Mouse (Mus musculus) telencephalon, adult 2 months (tissue): Measurements from ENCODE around the gene Gucy2e.
A peak's percentile ranks its signal among the peaks of the same experiment; 100 is the strongest.

Source experiments
- DNase-seq: peaks from one replicate; pipeline ENCODE4 v3.0.0-alpha.2; 2011; ENCODE audit warnings: low read depth, low spot score

Gucy2e gene

DNA sequence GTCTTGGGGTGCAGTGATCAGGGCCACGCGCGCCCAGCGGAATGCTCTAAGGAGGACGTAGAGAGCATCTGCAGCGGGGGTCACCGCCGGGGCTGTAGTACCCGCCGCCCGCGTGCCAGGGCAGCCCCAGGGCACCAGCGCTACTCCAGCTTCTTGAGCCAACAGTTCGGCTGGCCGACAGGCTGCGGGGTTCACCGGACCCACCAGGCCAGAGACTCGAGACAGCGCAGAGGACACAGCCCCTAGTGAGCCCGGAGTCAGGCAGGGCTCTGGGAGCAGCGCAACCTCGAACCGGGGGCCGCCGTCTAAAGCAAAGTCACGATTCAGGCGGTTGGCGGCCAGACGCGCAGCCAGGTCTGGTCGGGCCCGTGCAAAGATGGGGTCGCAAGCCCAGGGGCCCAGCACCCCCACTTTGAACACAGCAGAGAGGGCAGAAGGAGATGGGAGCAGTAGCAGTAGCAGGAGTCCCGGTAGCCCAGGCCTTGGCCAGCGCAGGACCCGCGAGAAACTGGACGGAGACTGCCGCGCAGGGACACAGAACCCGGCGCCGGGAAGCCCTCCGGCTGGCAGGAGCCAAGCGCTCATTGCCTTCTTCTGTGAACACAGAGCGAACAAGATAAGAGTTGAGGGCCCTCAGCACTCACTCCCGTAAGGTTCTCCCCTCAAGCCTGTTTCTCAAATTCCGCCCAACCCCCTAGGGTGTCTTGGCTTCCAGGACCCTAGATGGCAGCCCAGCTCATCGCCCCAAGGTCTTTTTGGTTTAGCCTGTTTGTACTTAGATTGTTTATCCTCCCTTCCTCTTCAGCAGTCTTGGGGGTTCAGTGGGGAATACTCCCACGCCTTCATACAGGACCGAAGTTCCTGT is 543 bp downstream of the Gucy2e start:
- DNase-seq, result no peak

DNA sequence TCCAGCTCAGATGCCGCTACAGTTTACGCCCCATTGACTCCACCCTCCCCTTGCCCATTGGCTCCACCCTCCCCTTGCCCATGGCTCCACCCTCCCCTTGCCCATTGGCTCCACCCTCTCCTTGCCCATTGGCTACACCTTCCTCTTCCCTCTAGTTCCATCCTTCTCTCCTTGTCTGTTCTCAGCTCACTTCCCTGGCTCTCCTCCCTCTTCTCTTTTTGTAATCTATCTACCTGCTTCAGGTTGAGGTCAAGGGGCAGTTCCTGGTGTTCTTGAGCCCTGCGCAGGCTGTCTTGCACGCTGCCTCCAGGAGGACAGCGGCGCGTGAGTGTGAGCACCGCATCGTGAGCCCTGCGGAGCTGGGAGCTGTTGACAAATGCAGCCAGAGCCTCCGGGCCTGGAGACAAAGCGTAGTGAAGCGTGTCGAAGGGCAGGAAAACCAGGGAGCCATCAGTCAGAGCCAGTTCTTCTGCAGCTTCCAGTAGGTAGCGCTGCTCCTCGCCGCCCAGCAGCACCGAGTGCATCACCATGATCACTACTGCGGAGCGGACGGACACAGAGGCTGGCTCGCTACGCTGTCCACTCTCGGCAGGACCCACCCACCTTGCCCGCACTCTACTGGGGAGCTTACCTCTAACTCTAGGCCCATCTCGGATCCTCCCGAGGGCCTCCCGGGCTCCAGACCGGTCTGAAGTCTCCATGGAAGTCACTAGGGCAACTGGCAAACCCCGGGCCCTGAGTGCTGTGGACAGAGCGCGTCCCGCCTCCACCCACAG is 1.4 kb downstream of the Gucy2e start:
- DNase-seq, result peak; percentile 74

DNA sequence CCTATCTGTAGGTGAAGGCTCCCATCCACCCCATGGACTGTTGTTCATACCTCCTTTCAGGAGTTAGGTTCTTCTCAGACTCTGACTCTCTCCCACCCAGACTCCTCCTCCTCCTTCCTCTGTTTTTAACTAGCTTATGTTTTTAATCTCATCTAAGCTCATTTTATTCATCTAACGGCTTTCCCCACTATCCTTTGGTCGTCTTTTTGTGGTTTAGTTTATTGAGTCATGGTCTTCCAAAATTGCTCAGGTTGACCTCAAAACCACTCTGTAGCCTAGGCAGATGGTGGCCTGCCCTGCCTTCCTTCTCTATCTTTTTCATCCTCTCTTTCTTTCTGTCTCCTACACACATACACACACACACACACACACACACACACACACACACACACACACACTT is 3.7 kb downstream of the Gucy2e start:
- no peak for DNase-seq

DNA sequence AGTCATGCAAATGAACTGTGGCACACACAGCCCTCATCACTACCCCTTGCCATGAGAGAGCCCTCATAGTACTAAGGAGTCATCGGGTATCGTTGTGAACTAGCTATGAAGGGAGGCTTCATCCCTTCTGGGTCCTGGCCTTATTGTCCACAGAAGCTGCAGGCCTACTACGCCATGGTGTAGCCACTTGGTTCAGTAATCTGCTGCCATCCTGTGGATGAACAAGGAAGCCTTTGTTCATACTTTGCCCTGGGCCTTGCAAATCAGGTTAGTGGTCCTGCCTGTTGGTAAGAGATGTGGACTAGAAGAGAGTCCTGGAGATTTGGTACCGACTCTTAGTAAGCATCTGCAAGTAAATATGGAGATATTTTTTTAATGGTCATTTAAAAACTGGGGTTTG is 6.4 kb downstream of the Gucy2e start:
- no peak for DNase-seq

DNA sequence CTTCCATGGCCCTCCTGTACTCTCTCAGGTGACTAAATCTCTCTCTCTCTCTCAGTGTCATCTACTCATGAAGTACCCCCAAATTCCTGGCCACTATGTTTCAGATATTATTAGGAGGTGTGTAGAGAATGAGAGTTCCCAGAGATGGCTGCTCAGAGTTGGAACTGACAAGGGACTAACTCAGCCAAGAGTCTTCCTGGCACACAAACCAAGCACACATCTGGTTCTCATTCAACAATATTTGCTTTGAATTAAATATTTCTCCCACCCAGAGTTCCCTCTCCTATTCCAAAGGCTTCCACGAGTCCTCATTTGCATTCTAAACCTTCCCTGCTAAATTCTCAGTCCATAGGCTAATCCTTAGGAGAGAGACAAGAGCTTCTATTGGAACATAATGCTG is 11.1 kb downstream of the Gucy2e start:
- no peak for DNase-seq

DNA sequence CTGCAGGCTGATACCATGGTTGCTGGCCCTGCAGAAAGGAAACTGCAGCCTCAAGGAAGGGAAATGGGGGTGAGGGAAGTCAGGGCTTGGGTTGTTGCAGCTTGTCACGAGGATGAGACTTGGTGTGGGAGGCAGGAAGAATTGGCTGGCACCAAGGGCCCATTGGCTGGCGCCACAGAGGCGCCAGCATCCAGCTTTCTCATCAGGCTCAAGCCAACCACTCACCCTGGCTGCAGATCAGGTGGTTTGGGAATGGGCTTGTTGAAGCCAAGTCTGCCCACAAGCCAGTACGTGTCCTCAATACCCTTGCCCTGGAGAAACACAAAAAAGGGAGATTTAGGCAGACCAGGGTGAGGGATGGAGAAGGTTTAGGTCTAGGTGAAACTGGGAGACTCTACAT is 13.7 kb downstream of the Gucy2e start:
- no peak for DNase-seq

DNA sequence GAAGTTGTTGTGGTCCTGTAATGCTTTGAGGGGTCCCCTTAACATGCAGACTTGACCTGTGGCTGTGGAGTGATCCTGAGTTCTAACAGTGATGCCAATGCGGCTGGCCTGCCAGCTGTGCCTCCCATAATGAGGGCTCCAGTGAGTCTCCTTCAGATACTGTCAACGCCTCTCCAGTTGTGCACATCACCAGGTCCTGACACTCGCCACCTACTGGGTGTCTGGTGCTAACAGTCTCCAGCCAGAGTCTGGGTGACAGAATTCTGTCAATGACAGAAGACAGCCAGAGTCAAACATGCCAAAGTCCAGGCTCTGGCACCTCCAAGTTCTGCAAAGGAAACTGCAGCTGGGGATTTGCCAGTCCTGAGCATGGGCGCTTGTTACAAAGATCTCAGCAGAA is 15.8 kb downstream of the Gucy2e start:
- DNase-seq, result no peak

DNA sequence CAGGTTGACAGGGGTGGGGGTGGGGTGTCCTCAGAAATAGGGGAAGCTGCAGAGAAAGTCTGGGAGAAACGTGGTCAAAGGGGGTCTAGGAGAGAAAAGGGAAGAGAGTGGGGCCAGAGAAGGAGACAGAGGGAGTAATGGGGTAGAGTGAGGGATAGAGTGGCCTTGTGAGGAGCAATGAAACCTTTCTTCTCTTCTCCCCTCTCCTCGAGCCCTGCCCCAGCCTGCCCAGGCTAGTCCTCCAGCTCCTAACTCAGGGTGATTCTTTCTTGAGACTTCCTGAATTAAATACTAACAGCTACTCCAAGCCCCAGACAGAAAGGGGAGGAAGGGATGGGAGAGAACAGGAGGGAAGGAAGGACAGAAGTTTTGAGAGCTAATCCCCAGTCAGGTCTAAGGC is 18.2 kb downstream of the Gucy2e start:
- no peak for DNase-seq

DNA sequence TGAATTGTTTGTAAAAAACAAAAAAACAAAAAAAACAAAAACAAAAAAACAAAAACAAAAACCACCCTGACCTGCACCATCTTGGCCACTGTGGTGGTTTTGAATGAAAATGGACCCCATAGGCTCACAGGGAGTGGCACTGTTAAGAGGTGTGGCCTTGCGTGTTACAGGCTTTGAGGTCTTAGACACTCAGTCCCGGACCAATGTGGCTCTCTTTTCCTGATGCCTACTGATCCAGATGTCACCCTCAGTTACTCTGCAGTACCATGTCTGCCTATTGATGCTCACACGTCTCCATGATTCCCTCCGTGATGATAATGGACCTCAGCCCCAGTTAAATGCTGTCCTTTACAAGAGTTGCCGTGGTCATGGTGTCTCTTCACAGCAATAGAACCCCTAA is 19.4 kb downstream of the Gucy2e start:
- no peak for DNase-seq

DNA sequence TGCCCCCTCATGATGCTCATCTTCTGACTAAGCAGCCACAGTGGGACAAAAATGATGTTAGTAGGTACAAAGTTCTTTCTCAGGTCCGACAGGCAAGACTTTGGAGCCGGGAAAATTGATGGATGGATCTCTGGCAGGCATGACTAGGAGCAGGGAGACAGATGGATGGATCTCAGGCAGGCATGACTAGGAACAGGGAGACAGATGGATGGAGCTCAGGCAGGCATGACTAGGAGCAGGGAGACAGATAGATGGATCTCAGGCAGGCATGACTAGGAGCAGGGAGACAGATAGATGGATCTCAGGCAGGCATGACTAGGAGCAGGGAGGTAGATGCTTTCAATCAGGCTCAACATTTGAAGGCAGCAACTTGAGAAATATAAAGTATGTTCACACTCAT is 25.4 kb downstream of the Gucy2e start:
- DNase-seq, result peak; percentile 86

DNA sequence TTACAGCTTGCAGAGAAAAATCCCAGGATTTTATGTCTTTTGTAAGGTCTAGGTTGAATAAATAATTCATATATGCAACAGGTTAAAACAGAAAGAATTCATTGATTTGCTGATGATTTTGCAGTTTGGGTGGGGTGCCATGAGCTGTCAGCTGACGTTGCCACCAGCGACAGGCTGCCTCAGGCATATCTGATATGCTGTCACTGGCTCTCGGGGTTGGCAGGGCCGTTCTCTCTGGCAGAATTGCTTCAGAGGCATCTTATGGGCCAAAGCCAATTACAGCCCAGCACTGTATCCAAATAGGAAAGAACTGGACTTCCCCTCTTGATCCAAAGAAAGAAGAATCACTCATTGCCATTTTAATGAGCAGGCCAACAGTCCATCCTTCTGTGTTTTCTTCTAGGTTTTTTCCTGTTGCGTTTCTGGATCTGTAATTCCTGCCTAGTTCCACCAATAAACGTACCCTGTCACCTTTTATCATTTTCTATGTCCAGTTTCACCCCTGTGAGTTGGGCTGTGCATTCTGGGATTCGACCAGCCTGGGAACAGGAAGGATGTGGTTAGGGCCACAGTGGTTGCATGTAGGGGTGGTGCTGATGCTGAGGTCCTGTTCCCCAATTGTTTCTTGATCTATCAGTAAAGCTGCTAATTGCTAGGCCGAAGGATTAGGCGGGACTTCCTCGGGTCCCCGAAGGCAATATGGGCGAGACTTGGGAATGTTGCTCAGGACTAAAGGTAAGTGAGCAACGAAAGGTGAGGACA is 34.2 kb downstream of the Gucy2e start:
- DNase-seq, result no peak

DNA sequence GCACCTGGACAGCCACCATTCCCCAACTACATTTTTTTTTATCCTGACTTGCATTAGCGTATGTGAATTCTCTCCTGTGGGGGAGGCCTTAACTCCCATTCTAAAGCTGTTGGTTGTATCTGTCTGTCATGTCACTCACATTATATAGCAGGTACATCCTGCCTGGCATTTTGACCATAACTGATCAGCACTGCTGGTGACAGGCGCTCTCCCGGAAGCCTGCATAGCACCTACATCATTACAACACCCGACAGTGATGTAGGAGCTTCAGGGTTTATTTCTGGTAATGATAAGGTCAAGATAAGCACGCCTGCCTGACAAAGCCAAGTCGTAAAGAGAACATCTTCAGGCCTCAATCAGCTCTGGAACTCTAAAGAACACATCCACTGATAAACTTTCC is 36.6 kb downstream of the Gucy2e start:
- DNase-seq, result no peak

DNA sequence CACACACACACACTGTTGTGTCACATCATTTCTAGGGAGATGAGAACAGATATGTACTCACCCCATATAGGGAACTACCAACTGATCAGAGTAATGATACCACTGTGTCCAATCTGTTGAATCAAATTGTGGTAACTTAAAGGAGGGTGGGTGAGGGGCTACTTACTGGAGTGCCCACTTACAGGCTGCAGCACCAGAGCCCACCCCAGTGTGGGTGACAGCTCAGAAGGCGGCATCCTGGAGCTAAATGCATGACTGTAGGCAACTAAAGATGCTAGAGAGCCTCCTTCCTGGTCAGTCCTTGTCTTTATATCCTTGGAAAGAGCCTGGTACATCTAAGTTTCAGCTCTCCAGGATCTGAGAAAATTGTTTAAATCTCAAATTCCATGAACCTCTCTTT is 37.6 kb downstream of the Gucy2e start:
- no peak for DNase-seq

DNA sequence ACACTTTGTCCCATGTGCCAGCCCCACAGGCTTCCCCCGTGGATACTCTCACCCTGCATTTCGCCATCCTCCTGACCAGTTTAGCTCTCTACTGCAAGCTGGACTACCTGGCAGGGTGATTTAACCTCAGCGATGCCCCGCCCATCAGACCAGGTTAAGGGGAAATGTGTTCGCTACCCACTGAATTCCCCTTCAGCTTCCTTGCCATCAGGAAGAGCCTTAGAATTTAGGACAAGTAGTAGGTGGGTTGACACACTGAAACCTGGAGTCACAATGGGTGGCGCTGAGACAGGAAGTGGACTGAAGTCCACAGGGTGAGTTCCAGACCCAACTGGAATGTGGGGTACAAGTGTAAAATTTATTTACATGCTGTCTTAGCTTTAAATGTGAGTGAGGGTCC is 39.1 kb downstream of the Gucy2e start, which contains the start of gene Alox8:
Gene Alox8 (minus strand): TSS at position 101 of the 400 bp plus-strand sequence.
- DNase-seq, result no peak

DNA sequence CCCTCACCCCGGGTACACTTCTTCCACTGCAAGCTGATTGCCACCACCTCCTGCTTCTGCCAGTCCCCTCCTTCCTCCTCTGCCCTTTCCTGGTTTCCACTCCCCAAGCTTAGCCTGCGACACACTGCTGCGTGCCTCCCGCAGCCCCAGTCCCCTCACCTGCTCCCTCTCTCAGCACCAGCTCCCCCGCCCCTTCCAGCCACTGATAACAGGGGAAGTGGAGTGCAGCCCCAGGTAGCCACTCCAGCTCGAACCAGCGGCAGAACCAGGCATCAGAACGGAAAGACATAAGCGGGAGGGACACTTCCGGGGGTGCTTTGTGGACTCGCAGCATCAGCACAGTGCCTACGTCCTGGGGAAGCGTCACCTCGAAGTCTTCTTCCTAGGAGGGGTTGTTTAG is 39.6 kb downstream of the Gucy2e start:
- DNase-seq, result no peak

DNA sequence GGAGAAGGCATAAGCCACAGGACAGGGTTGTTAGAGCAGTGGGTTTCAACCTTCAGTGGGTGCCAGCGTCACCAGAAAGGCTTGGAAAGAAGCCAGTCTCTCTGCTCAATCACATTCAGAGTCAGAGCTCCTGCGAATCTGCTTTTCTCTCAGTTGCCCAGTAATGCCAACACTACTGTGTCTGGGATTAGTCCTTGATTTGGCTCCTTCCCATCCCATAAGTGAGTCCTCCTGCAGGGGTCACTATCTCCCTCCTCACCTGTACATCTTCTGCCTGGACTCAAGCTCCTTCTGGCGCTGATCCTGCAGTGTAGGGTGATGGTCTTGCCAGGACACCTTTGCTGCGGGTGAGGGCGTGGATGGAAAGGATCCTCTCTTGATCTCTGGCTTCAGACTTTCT is 40.1 kb downstream of the Gucy2e start:
- no peak for DNase-seq

DNA sequence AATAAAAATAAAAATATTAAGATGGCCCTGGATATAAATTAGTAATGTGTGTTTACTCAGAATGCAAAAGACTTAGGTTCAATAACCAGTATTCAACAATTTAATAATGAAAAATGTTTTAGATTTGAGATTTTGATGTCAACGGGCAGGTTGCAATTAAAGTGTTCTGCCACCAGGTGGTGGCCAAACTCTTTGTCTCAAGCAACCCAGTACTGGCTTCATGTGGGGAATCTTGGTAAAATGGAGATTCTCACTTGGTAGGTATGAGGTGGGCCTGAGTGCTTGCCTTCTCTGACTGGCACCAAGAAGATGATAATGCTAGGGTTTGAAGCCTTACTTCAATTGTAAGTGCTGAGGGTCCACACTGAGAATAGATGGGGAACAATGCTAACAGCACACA is 44.0 kb downstream of the Gucy2e start:
- DNase-seq, result no peak

DNA sequence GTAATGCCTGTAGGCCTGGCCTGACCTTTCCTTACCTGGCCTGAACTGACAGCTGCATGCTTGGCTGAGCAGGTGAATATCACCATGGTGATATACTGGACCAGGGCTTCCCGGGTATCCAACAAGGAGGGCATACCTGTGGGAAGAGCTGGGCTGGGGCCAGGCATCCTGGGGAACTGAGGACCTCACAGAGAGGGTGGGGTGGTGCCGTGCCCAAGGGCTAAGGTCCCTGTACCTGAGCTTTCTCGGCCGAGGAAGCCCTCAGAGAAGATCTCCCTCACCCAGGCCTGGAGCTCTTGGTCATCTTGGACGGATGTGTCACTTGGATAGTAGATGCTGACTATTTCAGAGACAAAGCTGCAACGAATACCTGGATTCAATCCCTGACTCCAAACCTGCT is 50.9 kb downstream of the Gucy2e start:
- no peak for DNase-seq

DNA sequence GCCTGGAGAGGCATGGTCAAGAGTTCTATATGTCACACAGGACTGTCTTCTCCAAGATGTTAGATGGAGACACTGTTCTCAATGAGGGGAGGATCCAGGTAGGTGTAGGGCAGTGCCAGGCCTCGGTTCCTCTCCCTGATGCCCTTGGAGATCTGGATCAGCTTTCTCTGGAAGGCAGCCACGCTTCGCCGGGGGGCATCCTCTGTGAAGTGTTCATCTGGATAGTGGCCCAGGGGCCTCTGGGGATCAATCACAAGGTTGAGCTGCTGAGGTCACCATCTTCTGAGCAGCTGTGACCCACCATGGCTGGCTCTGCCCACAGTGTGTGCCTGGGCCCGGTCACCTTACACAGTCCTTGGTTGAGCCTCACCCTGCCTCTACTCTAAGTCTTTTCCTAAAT is 51.8 kb downstream of the Gucy2e start:
- DNase-seq, result no peak

DNA sequence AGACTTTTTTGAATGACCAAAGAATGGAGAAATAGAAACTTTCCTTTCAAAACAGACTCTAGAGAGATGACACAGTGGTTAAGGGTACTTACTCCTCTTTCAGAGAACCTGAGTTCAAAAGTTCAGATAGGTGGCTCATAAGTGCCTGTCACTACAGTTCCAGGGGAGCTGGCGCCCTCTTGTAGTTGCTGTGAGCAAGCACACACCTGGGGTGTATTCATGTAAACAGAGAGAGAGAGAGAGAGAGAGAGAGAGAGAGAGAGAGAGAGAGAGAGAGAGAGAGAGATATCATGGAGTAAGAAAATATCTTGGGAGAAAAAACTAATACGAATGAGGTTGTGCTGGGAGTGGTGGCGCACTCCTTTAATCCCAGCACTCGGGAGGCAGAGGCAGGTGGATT is 56.7 kb downstream of the Gucy2e start:
- no peak for DNase-seq

DNA sequence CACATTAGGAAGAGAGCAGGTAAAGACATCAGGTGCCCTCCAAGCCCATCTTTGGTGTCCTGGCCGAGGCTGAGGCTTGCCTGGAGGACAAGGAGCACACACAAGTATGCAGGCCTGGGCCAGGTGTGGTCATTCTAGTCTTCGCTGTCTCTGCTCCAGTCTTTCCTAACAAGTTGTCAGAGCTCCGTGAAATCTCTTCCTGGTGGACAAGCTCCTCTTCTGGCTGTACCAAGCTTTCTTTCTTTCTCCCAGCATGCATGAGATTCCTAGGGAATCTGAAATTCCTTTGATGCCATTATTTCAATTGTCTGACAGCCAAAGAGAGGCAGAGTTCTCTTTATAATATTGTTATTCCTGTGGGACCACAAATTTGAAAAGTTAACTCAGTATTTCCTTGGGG is 57.3 kb downstream of the Gucy2e start:
- DNase-seq, result no peak

DNA sequence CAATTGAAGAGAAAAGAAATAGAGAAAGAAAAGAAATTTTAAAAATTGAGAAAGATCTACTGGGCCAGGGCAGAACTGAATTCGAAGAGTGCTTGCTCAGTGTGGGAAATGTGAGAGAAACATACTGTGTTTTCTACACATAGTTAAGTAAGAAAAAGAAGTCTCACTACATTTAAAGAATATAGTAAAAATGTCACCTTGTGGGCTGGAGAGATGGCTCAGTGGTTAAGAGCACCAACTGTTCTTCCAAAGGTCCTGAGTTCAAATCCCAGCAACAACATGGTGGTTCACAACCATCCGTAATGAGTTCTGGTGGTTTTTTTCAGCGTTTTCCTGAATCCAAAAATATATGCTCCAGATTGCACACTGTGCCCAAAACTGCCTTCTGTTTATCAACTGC is 58.3 kb downstream of the Gucy2e start:
- no peak for DNase-seq
